Mouse (Mus musculus) lung, postnatal 0 days (tissue): ENCODE results near the gene Tapt1.

ENCODE experiments used
- CTCF ChIP-seq: IDR thresholded peaks from 2 replicates; pipeline ENCODE4 v1.5.1; 2016; ENCODE audit warnings: antibody characterized with exemption, mild to moderate bottlenecking
- EP300 ChIP-seq: IDR thresholded peaks from 2 replicates; pipeline ENCODE4 v1.6.1; 2016; ENCODE audit warnings: antibody characterized with exemption, mild to moderate bottlenecking, control low read depth

DNA sequence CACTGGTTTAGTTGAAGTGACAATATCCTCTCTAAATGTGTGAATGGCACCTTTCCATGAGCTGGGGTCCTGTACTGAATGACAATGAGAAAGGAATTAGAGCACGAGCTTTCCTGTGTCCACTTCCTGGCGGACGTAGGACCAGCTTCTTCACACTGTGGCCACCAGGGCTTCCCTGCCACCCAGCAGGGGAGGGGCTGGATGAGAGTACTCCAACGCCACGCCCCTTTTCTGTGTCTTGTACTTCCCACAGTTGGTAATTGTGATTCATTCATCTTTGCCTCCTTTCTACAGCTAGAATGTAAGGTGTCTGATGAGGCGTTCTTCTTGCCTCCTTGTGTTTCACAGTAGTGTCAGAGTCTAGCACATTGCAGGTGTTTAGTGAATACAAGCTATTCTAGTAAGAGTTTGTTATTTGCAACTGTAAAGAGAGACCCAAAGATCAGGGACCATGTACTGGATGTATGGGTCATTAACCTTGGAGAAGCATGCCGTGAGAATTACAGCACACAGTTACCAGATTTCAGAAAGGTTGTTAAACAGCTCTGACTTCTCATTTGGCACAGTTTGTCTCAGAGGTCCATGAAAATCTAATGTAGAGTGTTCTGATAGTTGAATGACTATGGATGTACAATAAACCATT is 29.5 kb upstream of the Tapt1 start:
- TF ChIP-seq CTCF, result no peak
- no peak for TF ChIP-seq EP300
